Mouse (Mus musculus) spleen, adult 12 weeks (tissue): ENCODE results near the gene C1qa.

Source experiments
- DNase-seq: peaks from one replicate; pipeline ENCODE4 v3.0.0; 2022; ENCODE audit warnings: low spot score

Gene C1qa

GRCm38 (mm10) chr4:136861806-136862205 is 36.8 kb downstream of the C1qa start:
- DNase-seq, result no peak

DNA sequence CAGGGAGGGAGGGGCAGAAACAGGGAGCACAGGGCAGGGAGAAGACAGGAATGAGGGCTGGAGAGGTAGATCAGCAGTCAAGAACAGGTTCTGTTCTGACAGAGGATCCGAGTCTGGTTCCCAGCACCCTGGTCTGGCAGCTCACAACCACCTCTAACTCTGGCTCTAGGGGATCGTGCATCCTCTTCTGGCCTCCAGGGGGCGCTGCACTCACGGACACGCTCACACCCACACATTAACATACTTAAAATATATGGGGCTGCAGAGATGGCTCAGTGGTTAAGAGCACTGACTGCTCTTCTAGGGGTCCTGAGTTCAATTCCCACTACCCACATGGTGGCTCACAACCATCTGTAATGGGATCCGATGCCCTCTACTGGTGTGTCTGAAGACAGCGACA is 38.6 kb downstream of the C1qa start:
- no peak for DNase-seq

GRCm38 (mm10) chr4:136855081-136855480 is 43.5 kb downstream of the C1qa start:
- no peak for DNase-seq

GRCm38 (mm10) chr4:136852989-136853388 is 45.6 kb downstream of the C1qa start:
- DNase-seq, result no peak

DNA sequence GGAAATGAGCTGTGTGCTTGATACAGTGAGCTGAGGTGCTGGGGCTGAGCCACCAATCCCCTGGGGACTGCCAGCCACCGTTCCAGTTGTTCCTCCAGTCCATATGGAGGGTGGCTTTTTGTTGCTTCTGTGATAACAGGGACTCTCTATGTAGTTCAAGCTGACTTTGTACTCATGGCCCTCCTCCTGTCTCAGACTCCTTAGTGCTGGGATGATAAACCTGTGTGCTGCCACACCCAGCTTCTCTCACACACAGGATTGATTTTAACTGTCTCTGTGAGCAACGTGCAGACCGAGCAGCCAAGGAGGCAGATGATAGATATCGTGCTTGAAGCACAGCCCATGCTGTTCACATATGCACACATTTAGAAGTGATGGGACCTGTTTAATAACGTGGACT is 46.5 kb downstream of the C1qa start:
- no peak for DNase-seq

DNA sequence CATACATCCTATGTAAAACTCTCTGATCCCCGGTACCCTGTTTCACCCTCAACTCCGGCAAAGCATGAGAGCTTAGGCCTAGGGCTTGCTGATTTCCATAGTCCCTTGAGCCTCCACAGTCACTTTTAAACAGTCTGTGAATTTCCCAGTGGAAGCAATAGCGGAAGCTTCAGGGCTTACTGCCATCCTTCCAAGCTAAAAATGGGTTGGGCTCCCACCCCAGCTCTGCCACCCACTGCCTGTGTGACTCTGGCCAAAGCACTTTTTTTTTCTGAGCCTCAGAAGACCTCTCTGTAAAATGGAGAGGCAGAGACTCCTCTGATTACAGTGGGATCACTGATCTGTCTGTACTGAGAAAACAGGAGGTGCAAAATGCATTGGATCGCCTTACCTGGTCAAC is 50.0 kb downstream of the C1qa start:
- no peak for DNase-seq

DNA sequence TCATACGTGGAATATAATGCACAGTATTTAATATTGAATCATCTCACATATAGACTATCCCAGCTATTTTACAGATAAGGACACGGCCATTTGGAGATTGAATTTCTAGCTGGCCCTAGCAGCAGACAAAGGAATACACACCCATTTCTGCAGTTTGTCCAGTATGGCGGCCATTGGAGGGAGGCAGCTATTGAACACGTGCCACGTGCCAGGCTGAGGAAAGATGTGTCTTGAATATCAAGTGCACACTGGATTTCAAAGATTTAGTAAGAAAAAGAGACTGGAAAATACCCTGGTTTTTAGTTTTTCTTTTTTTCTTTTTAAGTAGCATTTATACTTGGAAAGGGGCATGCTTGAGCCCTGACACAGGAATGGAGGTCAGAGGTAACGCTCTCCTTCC is 51.4 kb downstream of the C1qa start:
- no peak for DNase-seq
